Mouse (Mus musculus): ENCODE results near the gene Fign.

The Fign gene

GRCm38 (mm10) chr2:64097937-64098617 lies at the start of gene Fign:
Gene Fign, minus strand, starts transcription at chr2:64098038.
- peak; percentile 87 for DNase-seq (ENCODE audit: low read depth, low spot score)

GRCm38 (mm10) chr2:64133597-64133996 lies 35.8 kb upstream of the Fign start:
- DNase-seq (ENCODE audit: low read depth, low spot score), result no peak

GRCm38 (mm10) chr2:64120495-64120894 lies 22.7 kb upstream of the Fign start:
- DNase-seq (ENCODE audit: low read depth, low spot score), result no peak

GRCm38 (mm10) chr2:64116613-64117012 lies 18.8 kb upstream of the Fign start:
- no peak for DNase-seq (ENCODE audit: low read depth, low spot score)

- peak; percentile 72 for DNase-seq (ENCODE audit: low read depth, low spot score)
Observed at GRCm38 (mm10) chr2:64111133-64111532, 13.3 kb upstream of the Fign start.

GRCm38 (mm10) chr2:64109860-64110259 lies 12.0 kb upstream of the Fign start:
- no peak for DNase-seq (ENCODE audit: low read depth, low spot score)

DNA sequence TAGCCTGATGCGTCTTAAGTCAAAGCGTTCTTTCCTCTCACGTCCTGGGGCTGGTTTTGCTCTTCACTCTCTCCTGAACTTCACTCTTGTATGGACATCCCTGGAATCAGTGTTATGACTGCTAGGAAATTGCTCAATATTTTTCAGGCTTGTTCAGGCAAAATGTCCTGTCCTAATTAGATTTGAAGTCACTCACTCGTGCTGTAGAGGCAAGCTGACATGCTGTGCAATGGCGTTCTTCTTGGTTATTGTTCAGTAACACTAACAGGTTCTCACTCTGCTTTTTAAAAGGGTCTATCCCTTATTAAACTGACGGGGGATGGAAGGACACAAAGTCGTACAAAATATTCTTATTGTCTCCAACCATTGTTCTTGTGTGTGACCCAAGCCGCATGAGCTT lies 10.2 kb upstream of the Fign start:
- no peak for DNase-seq (ENCODE audit: low read depth, low spot score)

- DNase-seq (ENCODE audit: low read depth, low spot score), result peak; percentile 35
Observed at GRCm38 (mm10) chr2:64098618-64099320, 931 bp upstream of the Fign start.

DNA sequence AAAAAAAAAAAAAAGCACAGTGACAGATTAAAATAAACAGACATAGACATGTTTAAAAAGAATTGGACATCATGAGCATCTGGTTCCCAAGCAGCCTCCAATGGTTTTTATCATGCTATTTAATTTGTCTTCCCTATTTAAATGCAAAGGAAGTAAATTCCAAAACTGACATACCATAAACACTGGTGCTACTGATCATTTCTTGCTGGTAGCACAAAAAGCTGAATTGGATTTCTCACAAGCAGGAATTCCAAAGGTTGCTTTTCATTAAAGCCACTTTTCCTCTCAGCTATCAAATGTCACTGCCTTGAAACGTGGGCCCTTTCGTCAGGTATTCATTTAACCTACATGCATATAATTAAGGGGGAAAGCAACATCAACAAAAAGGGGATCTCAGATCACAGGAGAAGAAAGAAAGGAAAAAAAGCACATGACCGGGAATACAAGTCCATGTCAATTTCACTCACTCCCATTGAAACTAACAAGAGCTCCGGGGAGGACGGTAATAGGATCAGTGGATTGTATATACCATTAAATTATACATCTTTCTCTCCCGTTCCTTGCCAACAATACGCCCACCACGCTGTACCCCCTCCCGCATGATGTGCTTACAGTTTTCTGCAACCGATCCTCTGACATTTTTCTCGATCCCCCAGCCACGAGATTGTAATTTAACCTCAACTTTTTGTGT lies 972 bp downstream of the Fign start:
- DNase-seq (ENCODE audit: low read depth, low spot score), result no peak

DNA sequence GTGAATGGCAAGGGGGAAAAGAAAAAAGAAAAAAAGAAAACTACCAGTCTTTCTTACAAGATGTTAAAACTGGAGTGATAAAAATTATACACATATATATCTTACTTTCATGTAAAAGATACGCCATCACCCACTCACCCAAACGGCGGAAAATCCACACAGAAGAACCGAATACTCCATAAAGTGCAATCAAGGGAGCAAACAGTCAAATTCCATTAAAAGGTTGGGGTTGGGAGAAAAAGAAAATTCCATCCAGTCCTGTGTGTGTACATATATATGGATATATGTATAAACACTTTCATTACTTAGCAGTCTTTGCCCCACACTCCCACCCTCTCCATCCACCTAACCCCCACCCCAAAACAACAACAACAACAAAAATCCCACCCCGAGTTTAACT lies 1.7 kb downstream of the Fign start:
- no peak for DNase-seq (ENCODE audit: low read depth, low spot score)

DNA sequence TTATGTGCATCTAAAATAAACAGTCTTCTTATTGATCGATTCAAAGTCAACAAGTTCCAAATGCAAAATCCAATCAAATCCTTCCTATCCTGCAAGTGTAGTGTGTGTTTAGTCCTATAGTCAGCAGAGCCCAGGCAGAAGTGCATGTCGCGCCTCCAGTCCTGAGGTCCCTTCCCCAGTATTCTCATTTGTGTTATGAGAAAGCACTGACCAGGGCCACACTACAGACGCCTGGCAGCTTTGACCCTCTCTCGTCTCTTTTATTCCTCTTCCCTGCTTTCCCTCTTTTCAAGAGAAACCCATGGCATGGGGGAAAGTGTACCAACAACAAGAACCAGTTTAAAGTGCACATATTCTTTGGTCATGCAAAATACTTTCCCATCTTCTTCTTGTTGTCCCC lies 2.3 kb downstream of the Fign start:
- DNase-seq (ENCODE audit: low read depth, low spot score), result no peak

GRCm38 (mm10) chr2:64093087-64093486 lies 4.8 kb downstream of the Fign start:
- DNase-seq (ENCODE audit: low read depth, low spot score), result no peak

DNA sequence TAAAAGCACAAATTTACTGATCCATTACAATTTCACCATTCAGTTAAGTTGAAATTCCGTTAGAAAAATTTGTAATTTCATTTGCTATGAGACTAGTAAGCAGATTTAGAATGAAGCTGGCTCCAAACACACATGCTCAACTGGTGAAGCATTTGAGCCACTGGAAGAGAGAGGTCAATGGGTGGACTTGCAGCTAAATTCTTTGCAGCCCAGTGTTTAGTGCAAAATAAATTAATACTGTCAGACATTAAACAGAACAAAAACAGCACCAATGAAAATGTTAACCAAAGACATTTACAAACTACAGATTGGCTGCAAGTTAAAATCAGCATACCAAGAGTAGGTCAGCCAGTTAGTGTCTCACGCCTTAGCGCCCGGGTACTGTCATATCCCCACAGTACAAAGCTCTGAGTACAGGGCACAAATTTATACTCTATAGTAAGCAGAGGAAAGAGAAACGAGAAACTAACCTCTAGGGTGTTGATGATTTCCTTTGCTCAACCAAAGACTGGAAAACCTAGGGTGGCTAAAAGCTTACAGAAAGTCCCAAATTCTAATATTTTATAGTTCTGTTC lies 13.9 kb downstream of the Fign start:
- no peak for DNase-seq (ENCODE audit: low read depth, low spot score)

DNA sequence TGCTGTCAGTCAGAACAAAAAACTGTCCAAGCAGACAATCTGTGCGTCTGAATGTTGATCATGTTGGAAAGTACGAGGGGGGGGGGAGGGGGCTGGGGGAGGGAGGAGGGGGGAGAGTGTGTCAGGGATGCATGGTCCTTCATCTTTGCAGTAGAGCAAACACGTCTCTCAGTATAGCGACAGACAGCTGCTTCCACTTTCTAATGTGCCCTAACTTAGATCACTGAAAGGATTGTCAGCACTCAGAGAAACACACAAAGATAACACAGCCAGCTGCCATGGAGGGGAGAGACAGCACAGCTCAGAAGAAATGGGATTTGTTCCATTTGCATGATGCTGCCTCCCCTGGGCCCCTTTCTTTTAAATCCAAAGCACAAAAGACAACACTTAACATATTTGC lies 18.1 kb downstream of the Fign start:
- no peak for DNase-seq (ENCODE audit: low read depth, low spot score)

- DNase-seq (ENCODE audit: low read depth, low spot score), result no peak
Observed at GRCm38 (mm10) chr2:64078551-64078950, 19.3 kb downstream of the Fign start.

DNA sequence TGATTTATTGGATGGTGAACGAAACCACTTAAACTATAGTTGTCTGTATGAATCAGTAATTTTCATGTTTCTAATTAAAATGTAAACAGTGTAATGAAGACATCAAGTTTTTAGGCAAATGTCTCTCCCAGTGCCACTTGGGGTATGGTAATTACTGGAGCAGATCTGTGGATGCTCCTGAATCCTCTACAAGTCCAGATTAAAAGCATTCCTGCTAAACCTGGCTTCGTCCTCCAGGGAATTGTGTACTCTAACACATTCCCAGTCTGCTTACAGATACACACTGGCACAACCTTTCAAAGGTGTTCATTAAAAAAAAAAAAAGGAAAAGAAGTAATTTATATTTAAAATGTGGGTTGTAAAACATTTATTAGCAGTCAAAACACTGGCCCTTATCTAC lies 20.0 kb downstream of the Fign start:
- no peak for DNase-seq (ENCODE audit: low read depth, low spot score)

GRCm38 (mm10) chr2:64075873-64076272 lies 22.0 kb downstream of the Fign start:
- no peak for DNase-seq (ENCODE audit: low read depth, low spot score)

DNA sequence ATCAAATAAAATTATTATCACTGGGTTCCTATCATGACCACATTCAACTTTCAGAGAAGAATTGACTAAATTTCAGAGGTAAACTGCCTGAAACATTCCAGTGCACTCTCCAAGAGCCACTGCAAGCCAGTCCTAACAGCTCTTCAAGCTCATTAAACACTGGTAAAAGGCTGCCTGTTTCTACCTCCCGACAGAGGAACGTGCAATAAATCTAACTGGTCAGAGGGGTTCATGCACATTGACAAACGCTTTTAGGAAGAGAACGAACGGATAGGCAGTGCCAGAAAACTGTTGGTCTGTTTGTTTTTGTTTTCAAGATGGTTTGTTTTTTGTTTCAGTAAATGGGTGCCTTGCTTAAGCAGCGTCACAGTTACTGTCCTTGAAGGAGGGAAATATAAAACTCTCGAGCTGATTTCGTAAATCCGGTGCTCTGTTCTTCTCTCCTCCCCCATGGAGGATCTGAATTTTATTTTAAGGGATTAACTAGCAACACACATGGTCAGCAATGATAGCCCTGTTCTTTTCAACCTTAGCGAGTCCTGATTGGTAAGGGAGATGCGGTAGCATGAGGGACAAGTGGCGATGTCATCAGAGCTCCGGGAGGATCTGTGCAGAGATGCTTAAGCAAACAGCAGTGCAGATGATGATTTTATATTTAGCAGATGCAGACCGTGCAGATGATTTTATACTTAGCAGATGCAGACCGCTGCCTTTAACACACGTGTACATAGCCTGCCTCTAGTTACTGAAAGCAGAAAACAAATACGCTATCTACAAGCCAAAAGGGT lies 23.0 kb downstream of the Fign start:
- no peak for DNase-seq (ENCODE audit: low read depth, low spot score)

GRCm38 (mm10) chr2:64072158-64072557 lies 25.7 kb downstream of the Fign start:
- DNase-seq (ENCODE audit: low read depth, low spot score), result no peak

- DNase-seq (ENCODE audit: low read depth, low spot score), result no peak
Observed at GRCm38 (mm10) chr2:64069950-64070695, 27.7 kb downstream of the Fign start.

- DNase-seq (ENCODE audit: low read depth, low spot score), result no peak
Observed at GRCm38 (mm10) chr2:64065511-64065910, 32.3 kb downstream of the Fign start.

All from brain, adult 2 months (tissue).